Mouse (Mus musculus): ENCODE results near the gene Eps8.

- no peak for TF ChIP-seq CTCF (IDR thresholded peaks at IDR 0.05; ENCODE audit: low read depth)
- TF ChIP-seq EP300 (IDR thresholded peaks at IDR 0.05; ENCODE audit: low read depth) = no peak
Measured at GRCm38 (mm10) chr6:137493211-137494135, 161.2 kb downstream of the Eps8 start.

All from liver, postnatal 0 days (tissue).